Mouse (Mus musculus) liver, adult 2 months (tissue): Measurements from ENCODE around the gene Plcb3. TPM values are rescaled to one million over a fixed set of nuclear protein-coding genes. Genes with fewer than 3 reads are reported as not detected.

Source experiments
- DNase-seq: peaks from one replicate; pipeline ENCODE4 v3.0.0-alpha.2; 2011; ENCODE audit warnings: low read depth, low spot score; ENCODE audit errors: extremely low read depth
- H3K27ac ChIP-seq: fragments of 200-500 bp; replicated peaks from 2 replicates; pipeline ENCODE4 v1.5.1; 2012; ENCODE audit warnings: low read depth, mild to moderate bottlenecking, control low read depth, inconsistent platforms, low read length; ENCODE audit not compliant: insufficient read depth
- H3K27me3 ChIP-seq: fragments of 200-500 bp; 2 replicates; pipeline ENCODE4 v1.6.1; 2012; ENCODE audit warnings: mild to moderate bottlenecking, moderate library complexity, low read length, inconsistent platforms; ENCODE audit not compliant: control insufficient read depth, insufficient read depth
- H3K36me3 ChIP-seq: fragments of 200-500 bp; 2 replicates; pipeline ENCODE4 v1.6.1; 2012; ENCODE audit warnings: low read length, inconsistent platforms; ENCODE audit not compliant: control insufficient read depth, insufficient read depth
- H3K4me1 ChIP-seq: fragments of 200-500 bp; 2 replicates; pipeline ENCODE4 v1.6.1; 2011; ENCODE audit warnings: low read length; ENCODE audit not compliant: control insufficient read depth, insufficient read depth
- H3K4me3 ChIP-seq: fragments of 200-500 bp; 2 replicates; pipeline ENCODE4 v1.5.1; 2011; ENCODE audit warnings: low read depth, mild to moderate bottlenecking, control low read depth, low read length, moderate library complexity; ENCODE audit not compliant: insufficient read depth
- H3K79me2 ChIP-seq: fragments of 200-500 bp; 2 replicates; pipeline ENCODE4 v1.6.1; 2012; ENCODE audit warnings: inconsistent platforms, mild to moderate bottlenecking, low read length, moderate library complexity; ENCODE audit not compliant: control insufficient read depth, insufficient read depth
- H3K9ac ChIP-seq: fragments of 200-500 bp; 2 replicates; pipeline ENCODE4 v1.6.1; 2012; ENCODE audit warnings: low read depth, mild to moderate bottlenecking, control low read depth, inconsistent platforms, low read length
- CTCF ChIP-seq: fragments of 200-500 bp; IDR thresholded peaks from 2 replicates; pipeline ENCODE4 v1.5.1; 2011; ENCODE audit warnings: low read depth, low read length, control low read depth
- POLR2A ChIP-seq: fragments of 200-500 bp; IDR thresholded peaks from 2 replicates; pipeline ENCODE4 v1.6.1; 2011; ENCODE audit warnings: low read length, control low read depth; ENCODE audit not compliant: insufficient read depth; ENCODE audit errors: extremely low read depth
- WGBS: fragments of 180-500 bp; shearing (Covaris S2); methylation state at CpG from one replicate; pipeline ENCODE4 v1.1.7; 2018; 5-methylcytosine and 5-hydroxymethylcytosine counted together
- polyA plus RNA-seq: library from polyadenylated mRNA; depleted of rRNA; stranded (reverse); fragments of >200 nt; gene quantifications from 2 replicates; pipeline ENCODE4 v1.2.3, GENCODE M21; 2012
- total RNA-seq: library from RNA; depleted of rRNA; stranded (reverse); fragments of >200 nt; gene quantifications from 2 replicates; pipeline ENCODE4 v1.2.3, GENCODE M21; 2014

The Plcb3 gene
- total and polyA plus RNA-seq, 2 experiments, result 5.9 to 27.6 TPM

DNA sequence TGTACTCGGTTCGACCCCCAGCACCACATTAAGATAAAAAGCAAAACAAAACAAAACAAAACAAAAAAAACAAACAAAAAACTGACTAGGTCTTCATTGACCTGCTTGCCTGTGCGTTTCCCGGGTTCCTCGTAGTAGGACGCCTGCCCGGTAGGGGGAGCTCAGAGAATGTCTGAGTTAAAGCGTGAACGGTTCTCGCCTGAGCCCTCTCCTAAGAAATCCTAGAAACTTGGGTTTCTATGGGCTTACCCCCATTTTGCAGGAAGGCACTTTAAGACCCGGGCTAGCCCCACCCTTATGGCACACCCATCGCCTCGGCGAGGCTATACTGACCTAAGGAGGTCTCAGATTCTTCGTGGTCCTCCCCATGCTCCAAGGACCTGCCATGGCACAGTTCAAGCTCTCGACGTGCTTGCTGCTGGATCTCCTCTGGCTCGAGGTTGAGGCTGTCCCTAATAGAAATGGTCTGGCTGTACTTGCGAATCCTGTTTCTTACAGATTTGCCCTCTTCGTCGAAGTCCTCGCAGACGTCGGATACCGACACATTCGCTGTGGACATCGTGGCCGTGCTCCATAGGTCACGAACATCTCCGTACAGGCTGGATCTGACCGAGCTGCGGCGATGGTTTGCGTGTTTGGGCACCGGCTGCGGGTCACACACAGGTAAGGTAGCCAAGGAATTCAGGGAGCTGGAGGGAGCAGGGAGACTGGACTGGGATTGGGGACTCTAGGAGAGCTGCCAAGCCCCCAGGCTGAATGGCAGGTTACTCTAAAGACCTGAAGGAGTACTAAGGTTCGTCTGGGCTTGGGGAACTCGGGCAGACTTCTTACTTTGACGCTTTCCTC is 51.6 kb downstream of the Plcb3 start:
- DNase-seq, result peak; percentile 65
- peaks cover 19% of the 10 kb centered on the region for H3K4me1 ChIP-seq
- no peak overlapping the region for H3K4me3 ChIP-seq
- no peak overlapping the region for H3K27ac ChIP-seq
- 4% methylated on average over 39 of the region's 39 CpGs for WGBS
- H3K36me3 ChIP-seq, result no peaks in the 10 kb centered on the region
- H3K27me3 ChIP-seq, result no peaks in the 10 kb centered on the region
- no peak overlapping the region; the same call in 1 of the 2 replicates for H3K9ac ChIP-seq
- TF ChIP-seq POLR2A, result no peak
- peak; percentile 89 for TF ChIP-seq CTCF
- no peaks in the 10 kb centered on the region; the same call in 1 of the 2 replicates for H3K79me2 ChIP-seq

DNA sequence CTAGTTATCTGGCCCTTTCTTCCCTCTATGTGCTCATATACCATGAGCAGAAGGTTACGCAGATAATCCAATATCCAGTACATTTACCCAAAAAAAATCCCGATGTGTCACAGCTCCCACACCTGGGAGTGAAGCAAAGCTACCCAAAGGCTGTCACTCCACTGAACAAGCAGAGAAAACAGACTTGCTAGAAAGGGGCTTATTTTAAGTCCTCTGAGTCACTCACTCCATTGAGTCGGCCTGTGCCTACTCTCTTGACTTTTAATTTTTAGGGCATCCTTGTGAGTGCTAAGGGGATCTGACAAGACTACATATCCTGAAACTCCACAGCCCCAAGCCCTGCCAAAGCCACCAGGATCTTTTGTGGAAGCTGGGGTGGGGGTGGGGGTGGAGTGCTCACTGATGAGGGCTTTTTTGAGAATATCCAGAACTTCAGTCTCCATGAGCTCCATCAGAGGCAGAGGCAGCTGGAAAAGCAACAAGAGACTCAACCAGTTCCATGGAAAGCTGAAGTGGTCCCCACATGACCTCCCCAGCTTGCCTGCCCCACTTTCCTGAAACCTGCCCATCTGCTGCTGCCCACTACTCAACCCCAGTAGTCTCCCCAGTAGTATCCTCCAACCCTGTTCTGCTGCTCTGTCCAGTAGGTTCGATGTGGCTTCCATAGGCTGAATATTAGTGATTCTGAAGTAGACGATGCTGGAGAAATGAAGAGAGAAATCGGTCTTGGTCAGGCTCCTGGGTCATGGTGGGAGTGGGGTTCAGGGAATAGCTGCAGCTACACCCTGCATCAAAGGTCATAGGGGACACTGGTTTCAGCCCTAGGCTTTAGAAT is 53.2 kb downstream of the Plcb3 start:
- Histone ChIP-seq H3K27me3 (no peaks in the 10 kb centered on the region), H3K27ac (no peak overlapping the region), H3K9ac (no peak overlapping the region; the same call in 1 of the 2 replicates), H3K4me3 (no peak overlapping the region), H3K4me1 (peaks cover 31% of the 10 kb centered on the region), H3K79me2 (no peaks in the 10 kb centered on the region; the same call in 1 of the 2 replicates), H3K36me3 (peaks cover 2% of the 10 kb centered on the region; the same call in 1 of the 2 replicates)
- TF ChIP-seq POLR2A (no peak), CTCF (no peak)
- WGBS, result 76% methylated on average over 6 of the region's 6 CpGs
- DNase-seq, result no peak

DNA sequence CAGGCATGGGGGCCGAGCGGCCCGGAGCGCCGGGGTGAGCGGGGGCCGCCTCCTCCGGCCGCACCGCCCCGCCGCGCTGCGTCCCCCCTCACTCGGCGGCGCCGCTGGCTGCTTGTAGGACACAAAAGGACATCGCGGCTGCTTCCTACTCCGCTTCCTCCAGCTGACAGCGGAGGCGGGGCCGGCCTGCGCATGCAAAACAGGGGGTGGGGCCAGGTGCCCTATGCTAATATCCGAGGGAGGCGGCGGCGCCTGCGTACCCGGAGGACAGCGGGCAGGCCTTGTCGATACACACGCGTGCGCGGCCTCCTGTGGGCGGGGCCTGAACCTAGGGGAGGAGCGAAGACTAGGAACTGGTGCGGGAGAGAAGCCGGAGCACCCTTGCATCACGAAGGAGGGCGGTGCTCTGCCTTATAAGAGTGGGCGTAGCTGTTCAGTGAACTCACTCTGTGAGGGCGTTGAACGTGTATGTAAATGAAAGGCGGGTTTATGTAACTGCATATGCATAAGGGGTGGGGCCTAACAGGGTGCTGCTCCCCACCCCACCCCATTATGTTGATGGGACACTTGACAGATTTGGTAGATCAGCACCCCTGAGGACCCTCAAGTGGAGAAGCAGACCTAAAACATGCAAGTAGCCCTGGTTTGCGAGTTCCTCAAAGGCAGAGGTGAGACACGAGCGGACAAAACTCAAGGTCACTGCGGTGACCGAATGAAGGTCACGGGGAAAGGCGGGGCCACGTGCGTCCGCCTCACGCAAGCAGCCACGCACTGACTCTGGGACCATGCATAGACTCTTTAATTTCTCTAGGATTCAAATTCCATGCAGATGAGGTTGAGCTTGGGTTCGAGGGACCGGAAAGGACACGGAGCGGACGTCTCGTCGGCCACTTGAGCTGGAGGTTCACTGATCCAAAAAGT is 54.4 kb downstream of the Plcb3 start, which contains the start of gene Esrra:
TSS of gene Esrra (minus strand) at position 167 of the 921 bp plus-strand sequence.
- under 1% methylated on average over 66 of the region's 66 CpGs for WGBS
- peak; percentile 99 for DNase-seq
- TF ChIP-seq CTCF (no peak), POLR2A (peak; percentile 86)
- no peaks in the 10 kb centered on the region for H3K27me3 ChIP-seq
- H3K27ac ChIP-seq, result peak within 1 kb of the TSS; percentile 84
- H3K4me1 ChIP-seq, result peaks cover 36% of the 10 kb centered on the region
- no peaks in the 10 kb centered on the region; the same call in 1 of the 2 replicates for H3K79me2 ChIP-seq
- H3K9ac ChIP-seq, result peak within 1 kb of the TSS; percentile 74
- H3K36me3 ChIP-seq, result peaks cover 2% of the 10 kb centered on the region; the same call in 1 of the 2 replicates
- peak within 1 kb of the TSS; percentile 71 for H3K4me3 ChIP-seq

DNA sequence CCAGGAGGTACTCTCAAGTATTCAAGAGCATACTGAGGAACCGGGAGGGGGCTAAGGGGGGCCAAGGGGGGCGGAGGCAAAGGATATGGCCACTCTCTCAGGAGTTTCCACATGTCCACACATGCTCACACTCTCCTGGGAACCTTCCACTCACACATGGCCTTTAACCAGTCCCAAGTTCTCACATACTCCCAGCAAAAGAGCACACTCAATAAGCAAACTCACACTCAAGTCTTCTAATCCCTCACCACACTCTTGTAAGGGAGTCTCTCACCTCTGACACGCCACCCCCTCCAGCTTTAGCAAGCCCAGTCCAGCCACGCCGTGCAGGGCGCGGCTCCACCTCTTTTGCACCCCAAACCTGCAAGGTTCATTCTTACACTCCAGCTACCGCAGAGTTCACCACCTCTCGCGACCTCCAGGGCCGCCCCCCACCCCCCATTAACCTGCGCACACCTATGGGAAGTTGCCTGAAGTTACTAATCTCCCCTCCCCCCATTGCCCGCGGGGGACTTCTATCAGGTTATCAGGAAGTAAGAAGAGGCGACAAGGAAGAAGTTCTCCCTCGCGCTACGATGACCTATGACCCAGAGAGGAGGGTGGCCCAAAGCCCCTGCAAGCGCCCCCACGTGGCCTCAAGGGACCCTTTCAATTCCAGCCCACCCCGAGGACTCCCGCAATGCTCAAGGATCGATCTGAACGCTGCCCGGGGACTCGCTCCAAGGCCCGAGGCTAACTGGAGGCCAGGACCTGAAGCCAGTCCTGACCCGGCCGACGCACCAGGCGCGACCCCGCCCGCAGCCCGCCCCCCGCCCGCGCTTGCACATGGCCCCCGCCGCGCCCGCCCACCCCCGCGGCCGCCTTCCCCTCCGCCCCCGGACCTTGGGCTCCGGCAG is 55.3 kb downstream of the Plcb3 start:
- Histone ChIP-seq H3K4me1 (peaks cover 36% of the 10 kb centered on the region), H3K4me3 (peak overlapping the region; percentile 71), H3K9ac (peak overlapping the region; percentile 74), H3K79me2 (peaks cover 5% of the 10 kb centered on the region; the same call in 1 of the 2 replicates), H3K27me3 (no peaks in the 10 kb centered on the region), H3K27ac (peak overlapping the region; percentile 70), H3K36me3 (peaks cover 2% of the 10 kb centered on the region; the same call in 1 of the 2 replicates)
- 1% methylated on average over 48 of the region's 48 CpGs for WGBS
- no peak for TF ChIP-seq CTCF
- TF ChIP-seq POLR2A, result 0 out of 2 replicates have a peak, but pooled peaks have one; percentile 42
- DNase-seq, result peak; percentile 62
